Mouse (Mus musculus) hindbrain, embryonic 14.5 days (tissue): Measurements from ENCODE around the gene Chrnb2. TPM values are rescaled to one million over a fixed set of nuclear protein-coding genes. Genes with fewer than 3 reads are reported as not detected.

Experiments
- ATAC-seq: fragments of 200-750 bp; cut with Nextera tagmentation; 2 replicates; pipeline ENCODE4 v1.8.0; 2017; ENCODE audit warnings: moderate number of reproducible peaks, mild to moderate bottlenecking, moderate TSS enrichment, moderate library complexity; ENCODE audit not compliant: low FRiP score
- DNase-seq: peaks from one replicate; pipeline ENCODE4 v3.0.0-alpha.2; 2015; ENCODE audit warnings: low spot score
- H3K27ac ChIP-seq: fragments of 300-500 bp; sonication (generic); 2 replicates; pipeline ENCODE4 v1.5.1; 2014; ENCODE audit warnings: mild to moderate bottlenecking, moderate library complexity
- H3K27me3 ChIP-seq: fragments of 300-500 bp; sonication (generic); 2 replicates; pipeline ENCODE4 v1.6.1; 2014; ENCODE audit warnings: mild to moderate bottlenecking, low read length, mixed read lengths; ENCODE audit not compliant: control insufficient read depth, insufficient read depth
- H3K36me3 ChIP-seq: fragments of 300-500 bp; sonication (generic); replicated peaks from 2 replicates; pipeline ENCODE4 v1.6.1; 2014; ENCODE audit not compliant: control insufficient read depth, insufficient read depth
- H3K4me1 ChIP-seq: fragments of 300-500 bp; sonication (generic); replicated peaks from 2 replicates; pipeline ENCODE4 v1.6.1; 2014; ENCODE audit warnings: antibody characterized with exemption, low read length, mixed read lengths; ENCODE audit not compliant: control insufficient read depth, insufficient read depth
- H3K4me2 ChIP-seq: fragments of 300-500 bp; sonication (generic); replicated peaks from 2 replicates; pipeline ENCODE4 v1.6.1; 2014; ENCODE audit warnings: mild to moderate bottlenecking, moderate library complexity
- H3K4me3 ChIP-seq: fragments of 300-500 bp; sonication (generic); replicated peaks from 2 replicates; pipeline ENCODE4 v1.5.1; 2014; ENCODE audit warnings: mild to moderate bottlenecking, low read length
- H3K9ac ChIP-seq: fragments of 300-500 bp; sonication (generic); 2 replicates; pipeline ENCODE4 v1.6.1; 2014
- H3K9me3 ChIP-seq: fragments of 300-500 bp; sonication (generic); 2 replicates; pipeline ENCODE4 v1.6.1; 2016; ENCODE audit warnings: low read length; ENCODE audit not compliant: control insufficient read depth
- WGBS: fragments of 180-500 bp; shearing (Covaris S2); extraction: QIAGEN DNeasy Blood & Tissue Kit; methylation state at CpG from one replicate; pipeline ENCODE4 v1.1.7; 2014; 5-methylcytosine and 5-hydroxymethylcytosine counted together
- polyA plus RNA-seq: library from polyadenylated mRNA; unstranded; fragments of >200 nt; fragmentation: Nextera tagmentation; extraction: Ambion mirVana; gene quantifications from 2 replicates; pipeline ENCODE4 v1.2.1, GENCODE M21; 2014

The Chrnb2 gene
- polyA plus RNA-seq, 1 experiment from 2014 or later: 26.0 TPM

DNA sequence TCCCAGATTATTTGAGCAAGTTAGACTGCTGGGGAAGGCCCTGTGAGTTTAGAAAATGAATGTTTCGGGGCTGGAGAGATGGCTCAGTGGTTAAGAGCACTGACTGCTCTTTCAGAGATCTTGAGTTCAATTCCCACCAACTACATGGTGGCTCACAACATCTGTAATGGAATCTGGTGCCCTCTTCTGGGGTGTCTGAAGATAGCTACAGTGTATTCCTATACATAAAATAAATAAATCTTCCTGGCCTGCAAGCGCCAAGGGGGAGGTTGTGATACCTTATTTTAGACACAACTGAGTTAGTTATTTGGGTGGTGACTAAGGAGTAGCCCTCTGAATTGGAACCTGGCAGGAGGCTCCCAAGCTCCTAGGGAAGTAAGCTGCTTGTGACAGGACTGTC, 35.6 kb downstream of the Chrnb2 start:
- Histone ChIP-seq H3K9me3 (no peaks in the 10 kb centered on the region), H3K4me2 (no peak overlapping the region), H3K27me3 (no peaks in the 10 kb centered on the region), H3K27ac (no peak overlapping the region), H3K4me1 (peaks cover 18% of the 10 kb centered on the region; the same call in 1 of the 2 replicates), H3K4me3 (no peak overlapping the region), H3K36me3 (no peaks in the 10 kb centered on the region), H3K9ac (no peak overlapping the region)
- ATAC-seq (no peak), DNase-seq (no peak)
- 94% methylated on average over 2 of the region's 2 CpGs for WGBS

DNA sequence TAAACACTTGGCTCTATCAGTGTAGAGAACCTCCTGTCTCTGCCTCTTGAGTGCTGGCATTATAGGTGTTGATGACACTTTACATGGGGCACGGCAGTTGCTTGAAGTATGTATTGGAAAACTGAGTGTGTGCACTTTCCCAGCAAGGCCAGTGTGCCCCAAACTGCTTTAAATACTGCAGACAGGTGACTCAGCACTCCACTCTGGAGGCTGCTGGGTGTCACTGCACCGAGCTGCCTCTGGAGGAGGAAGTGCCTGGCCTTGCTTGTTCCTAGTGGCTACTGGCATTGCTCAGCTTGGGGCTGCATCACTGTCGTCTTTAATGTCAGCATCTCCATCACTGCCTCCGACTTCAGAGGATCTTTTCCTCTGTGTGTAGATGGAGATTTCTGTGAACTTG, 37.4 kb downstream of the Chrnb2 start:
- peaks cover 18% of the 10 kb centered on the region; the same call in 1 of the 2 replicates for H3K4me1 ChIP-seq
- H3K36me3 ChIP-seq: no peaks in the 10 kb centered on the region
- H3K4me3 ChIP-seq: no peak overlapping the region
- H3K9ac ChIP-seq: no peak overlapping the region
- H3K27me3 ChIP-seq: no peaks in the 10 kb centered on the region
- H3K27ac ChIP-seq: no peak overlapping the region
- ATAC-seq: peak; percentile 77
- DNase-seq: peak; percentile 54
- H3K9me3 ChIP-seq: no peaks in the 10 kb centered on the region
- 22% methylated on average over 4 of the region's 4 CpGs for WGBS
- no peak overlapping the region for H3K4me2 ChIP-seq

DNA sequence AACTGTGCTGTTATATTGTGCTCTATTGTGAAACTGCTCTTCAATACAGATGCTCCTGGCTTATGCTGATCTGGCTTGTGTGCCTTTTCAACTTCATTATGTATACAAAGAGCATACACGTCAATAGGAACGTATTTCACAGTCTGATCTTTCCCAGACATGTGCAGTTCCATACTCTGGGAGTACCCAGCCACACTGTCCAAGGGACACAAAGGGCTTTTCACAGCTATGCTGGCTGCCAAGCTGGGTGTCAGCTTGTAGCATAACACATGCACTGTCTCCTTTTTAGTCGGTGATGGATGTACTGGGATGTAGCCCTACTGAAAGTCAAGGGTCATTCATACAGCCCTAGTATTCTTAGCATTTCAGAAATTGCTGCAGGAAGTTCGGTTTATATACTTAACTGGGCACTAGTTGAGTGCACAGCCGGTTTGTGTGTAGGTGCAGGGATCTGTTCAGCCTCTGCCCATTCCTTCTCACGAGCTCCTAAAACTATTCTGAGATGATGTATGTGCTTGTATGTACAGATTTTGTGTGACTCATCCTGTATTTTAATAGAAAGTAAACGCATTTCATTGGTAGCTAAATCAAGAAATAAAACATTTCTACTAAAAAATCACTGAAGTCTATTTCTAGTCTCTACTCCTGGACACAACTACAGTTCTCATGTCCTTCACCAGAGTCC, 40.9 kb downstream of the Chrnb2 start:
- ATAC-seq (0 out of 2 replicates have a peak, but pooled peaks have one; percentile 31), DNase-seq (no peak)
- no peaks in the 10 kb centered on the region for H3K9me3 ChIP-seq
- no peaks in the 10 kb centered on the region; the same call in 1 of the 2 replicates for H3K4me1 ChIP-seq
- no peak overlapping the region for H3K27ac ChIP-seq
- WGBS: 52% methylated on average over 7 of the region's 7 CpGs
- no peaks in the 10 kb centered on the region for H3K27me3 ChIP-seq
- H3K9ac ChIP-seq: no peak overlapping the region
- no peaks in the 10 kb centered on the region for H3K36me3 ChIP-seq
- no peak overlapping the region for H3K4me2 ChIP-seq
- H3K4me3 ChIP-seq: no peak overlapping the region

DNA sequence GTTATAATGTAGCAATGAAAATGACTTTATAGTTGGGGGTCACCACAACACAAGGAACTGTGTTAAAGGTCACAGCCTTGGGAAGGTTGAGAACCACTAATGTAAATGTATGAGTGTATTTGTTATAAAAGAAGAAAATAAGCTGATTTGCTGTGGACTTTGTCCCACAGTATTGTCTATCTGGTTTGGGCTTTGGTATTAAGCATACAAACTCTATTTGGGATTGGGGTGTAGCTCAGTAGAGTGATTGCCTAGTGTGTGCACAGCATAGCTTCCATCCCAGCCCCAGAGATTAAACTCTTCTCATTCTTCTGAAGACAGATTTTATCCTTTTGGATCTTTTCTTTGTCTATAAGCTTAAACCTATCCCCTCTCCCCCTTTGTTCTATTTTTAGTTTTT, 42.4 kb downstream of the Chrnb2 start:
- Histone ChIP-seq H3K4me3 (no peak overlapping the region), H3K9me3 (no peaks in the 10 kb centered on the region), H3K27ac (no peak overlapping the region), H3K4me2 (no peak overlapping the region), H3K27me3 (no peaks in the 10 kb centered on the region), H3K9ac (no peak overlapping the region), H3K4me1 (no peaks in the 10 kb centered on the region; the same call in 1 of the 2 replicates), H3K36me3 (no peaks in the 10 kb centered on the region)
- ATAC-seq (no peak), DNase-seq (no peak)

DNA sequence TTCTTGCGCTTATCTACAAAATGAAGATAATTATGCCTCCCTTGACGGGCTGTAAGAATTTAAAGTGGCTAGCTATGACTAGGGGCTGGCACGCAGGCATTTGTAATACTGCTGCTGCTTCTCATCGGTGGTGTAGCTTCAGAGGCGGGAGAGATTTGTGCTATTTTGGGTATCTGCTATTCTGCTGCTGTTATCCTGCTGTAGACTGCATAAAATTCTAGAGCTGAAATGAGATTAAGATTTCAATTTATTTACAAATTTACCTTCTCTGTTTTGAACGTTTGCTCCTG, 48.5 kb downstream of the Chrnb2 start:
- H3K4me3 ChIP-seq: peak overlapping the region; percentile 90
- no peaks in the 10 kb centered on the region for H3K27me3 ChIP-seq
- H3K9me3 ChIP-seq: no peaks in the 10 kb centered on the region
- H3K36me3 ChIP-seq: no peaks in the 10 kb centered on the region
- WGBS: 47% methylated on average over 6 of the region's 6 CpGs
- no peak for ATAC-seq
- DNase-seq: no peak
- H3K4me1 ChIP-seq: peaks cover 12% of the 10 kb centered on the region
- peak overlapping the region; percentile 89 for H3K9ac ChIP-seq
- peak overlapping the region; percentile 91 for H3K27ac ChIP-seq
- H3K4me2 ChIP-seq: peak overlapping the region; percentile 79

DNA sequence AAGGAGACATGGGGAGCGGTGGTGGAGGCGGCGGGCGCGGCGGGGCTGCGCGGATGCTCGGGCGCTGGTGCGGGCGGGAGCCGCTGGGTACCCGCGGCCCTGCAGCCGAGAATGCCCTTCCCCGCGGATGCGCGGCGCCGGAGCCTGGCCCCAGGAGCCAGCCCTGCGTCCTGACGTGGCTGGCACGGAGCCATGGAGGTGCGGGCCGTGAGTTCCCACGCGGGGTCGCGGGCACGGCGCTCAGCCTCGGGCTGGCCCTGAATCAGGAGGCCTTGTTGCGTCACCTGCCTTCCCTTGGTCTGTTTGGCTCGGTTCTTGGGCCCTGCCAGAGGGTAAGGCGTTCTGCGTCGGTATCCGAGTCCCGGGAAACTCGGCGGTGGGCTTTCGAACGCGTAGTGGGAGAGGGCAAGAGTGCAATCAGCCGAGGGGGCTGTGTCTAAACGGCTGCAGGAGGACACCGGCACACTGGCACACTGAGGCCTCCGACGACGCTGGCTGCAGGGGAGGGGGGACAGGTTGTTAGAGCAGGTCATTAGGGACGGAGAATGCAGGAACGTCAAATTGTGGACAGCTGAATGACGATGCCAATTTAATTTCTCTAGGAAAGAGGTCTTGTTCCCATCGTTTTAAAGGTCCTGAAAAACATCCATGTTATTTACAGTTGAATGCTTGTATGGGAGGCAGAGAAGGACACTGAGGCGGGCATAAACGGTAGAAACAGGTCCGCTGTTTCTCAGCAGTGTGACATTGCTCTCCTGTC, 49.0 kb downstream of the Chrnb2 start:
- Histone ChIP-seq H3K4me1 (peaks cover 12% of the 10 kb centered on the region), H3K36me3 (no peaks in the 10 kb centered on the region), H3K27ac (peak overlapping the region; percentile 91), H3K4me2 (peak overlapping the region; percentile 79), H3K9me3 (no peaks in the 10 kb centered on the region), H3K27me3 (no peaks in the 10 kb centered on the region), H3K4me3 (peak overlapping the region; percentile 90), H3K9ac (peak overlapping the region; percentile 89)
- 2% methylated on average over 59 of the region's 59 CpGs for WGBS
- ATAC-seq: peak; percentile 77
- DNase-seq: peak; percentile 48

DNA sequence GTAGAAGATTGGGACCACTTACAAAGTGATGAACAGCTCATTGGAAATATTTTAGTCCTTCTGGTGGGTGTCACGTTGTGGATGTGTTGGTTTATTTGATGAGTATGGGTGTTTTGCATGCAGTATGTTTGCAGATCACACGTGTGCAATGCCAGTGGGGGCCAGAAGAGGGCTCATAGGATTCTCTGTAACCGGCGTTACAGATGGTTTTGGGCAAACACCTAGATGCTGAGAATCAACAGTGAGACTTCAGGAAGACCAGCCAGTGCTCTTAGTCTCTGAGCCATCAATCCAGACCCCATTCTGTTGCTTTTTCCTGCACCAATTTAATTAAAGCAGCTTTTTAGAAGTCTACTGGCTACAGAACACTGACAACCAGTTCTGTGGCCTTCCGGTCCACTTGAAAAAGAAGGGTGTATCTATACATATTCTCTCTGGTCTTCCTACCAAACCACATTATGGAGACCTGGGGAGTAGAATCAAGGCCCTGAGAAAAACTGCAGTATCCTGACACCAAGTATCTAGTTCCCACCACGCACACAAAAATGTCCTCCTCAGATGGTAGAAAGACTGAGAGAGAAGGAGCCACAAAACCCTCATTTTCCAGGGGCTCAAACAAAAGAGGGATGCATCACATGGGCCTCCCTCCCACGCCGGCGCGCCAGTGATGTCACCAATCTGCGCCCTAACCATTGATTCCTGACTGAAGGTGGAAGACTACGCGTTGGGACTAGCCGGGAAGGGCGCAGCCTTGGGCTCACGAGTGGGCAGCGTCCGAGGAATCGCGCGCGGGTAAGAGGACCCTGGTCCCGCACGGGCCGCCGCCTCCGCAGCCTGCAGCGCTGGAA, 49.8 kb downstream of the Chrnb2 start, which contains the start of gene Adar:
TSS of gene Adar (plus strand) at position 664 of the 848 bp plus-strand sequence.
- Histone ChIP-seq H3K27me3 (no peaks in the 10 kb centered on the region), H3K36me3 (no peaks in the 10 kb centered on the region), H3K4me3 (peak within 1 kb of the TSS; percentile 90), H3K4me2 (peak within 1 kb of the TSS; percentile 79), H3K4me1 (peaks cover 12% of the 10 kb centered on the region), H3K27ac (peak within 1 kb of the TSS; percentile 91), H3K9ac (peak within 1 kb of the TSS; percentile 89), H3K9me3 (no peaks in the 10 kb centered on the region)
- peak; percentile 86 for ATAC-seq
- WGBS: 6% methylated on average over 28 of the region's 28 CpGs
- DNase-seq: peak; percentile 89

DNA sequence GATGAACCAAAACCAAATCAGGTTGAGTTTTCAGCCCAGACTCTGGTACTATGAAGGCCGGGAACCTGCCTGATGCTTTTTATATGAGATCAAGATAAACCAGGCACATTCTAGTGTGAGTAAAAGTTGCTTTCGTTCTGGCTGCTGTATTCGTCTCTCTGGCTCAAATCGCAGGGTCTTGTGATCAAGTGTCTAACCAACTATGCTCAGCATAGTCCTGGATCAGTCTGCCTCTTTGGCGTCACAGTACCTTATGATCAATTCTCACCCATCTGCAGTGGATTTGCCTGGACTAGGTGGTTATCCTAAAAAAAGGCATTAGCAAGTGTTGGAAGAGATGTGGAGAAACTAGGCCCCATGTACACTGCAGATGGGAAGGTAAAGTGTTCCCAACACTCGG, 60.4 kb downstream of the Chrnb2 start:
- H3K36me3 ChIP-seq: no peaks in the 10 kb centered on the region
- no peak overlapping the region for H3K9ac ChIP-seq
- H3K4me2 ChIP-seq: no peak overlapping the region
- H3K27ac ChIP-seq: no peak overlapping the region
- H3K4me1 ChIP-seq: no peaks in the 10 kb centered on the region
- H3K4me3 ChIP-seq: no peak overlapping the region
- no peak for ATAC-seq
- no peaks in the 10 kb centered on the region for H3K9me3 ChIP-seq
- 86% methylated on average over 6 of the region's 6 CpGs for WGBS
- no peak for DNase-seq
- no peaks in the 10 kb centered on the region for H3K27me3 ChIP-seq

DNA sequence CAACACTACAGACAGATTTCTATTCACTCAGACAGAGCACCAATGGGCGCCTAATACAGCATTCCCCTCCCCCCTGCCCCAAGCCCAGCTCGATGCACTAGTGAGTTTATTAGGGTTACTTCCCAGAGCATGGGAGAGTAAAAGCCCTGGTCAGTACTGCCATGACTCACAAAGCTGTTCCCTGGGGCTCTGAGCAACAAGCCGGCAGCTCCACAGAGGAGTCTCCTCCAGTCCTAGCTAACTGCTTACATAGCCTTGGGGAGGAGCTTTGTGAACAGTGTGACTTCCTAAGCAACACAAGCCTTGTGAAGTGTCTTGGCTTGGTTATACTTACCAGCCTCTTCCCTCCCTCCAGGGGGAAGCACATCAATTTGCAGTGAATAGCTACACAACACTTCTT, 60.8 kb downstream of the Chrnb2 start:
- Histone ChIP-seq H3K4me3 (no peak overlapping the region), H3K27me3 (no peaks in the 10 kb centered on the region)

More for the DNA sequence above, 60.8 kb downstream of the Chrnb2 start:
- 60% methylated on average over 3 of the region's 3 CpGs for WGBS
- no peak overlapping the region for H3K9ac ChIP-seq
- H3K4me1 ChIP-seq: no peaks in the 10 kb centered on the region
- no peak for DNase-seq
- no peaks in the 10 kb centered on the region for H3K36me3 ChIP-seq
- H3K27ac ChIP-seq: no peak overlapping the region
- no peak overlapping the region for H3K4me2 ChIP-seq
- no peak for ATAC-seq
- H3K9me3 ChIP-seq: no peaks in the 10 kb centered on the region
